In the genomic region with DNA sequence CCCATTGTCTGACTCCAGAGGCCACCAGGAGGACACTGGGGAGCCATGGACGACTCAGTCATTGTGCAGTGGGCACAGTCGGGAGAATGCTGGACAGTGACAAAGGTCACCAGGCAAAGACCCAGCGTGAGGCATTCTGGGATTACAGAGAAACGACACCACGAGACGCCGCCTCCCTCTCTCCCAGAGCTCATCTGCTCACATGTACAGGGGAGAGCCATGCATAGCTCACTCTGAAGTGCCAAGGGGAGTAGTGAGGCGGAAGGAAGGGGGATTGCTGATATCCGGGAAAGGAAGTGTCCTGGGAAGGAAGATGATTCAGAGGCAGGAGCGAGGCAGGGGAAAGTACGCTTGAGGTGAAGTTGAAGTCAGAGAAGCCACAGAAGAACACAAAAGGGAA, we compare ENCODE assay signal across 11 mouse cellular contexts. TPM values are rescaled to one million over a fixed set of nuclear protein-coding genes. Genes with fewer than 3 reads are reported as not detected.
DNase-seq lines count a peak whose midpoint lies in the region; ATAC-seq and TF ChIP-seq lines count a peak whose summit lies in the region.
"Had no signal": no experiment of that assay in that cellular context is flagged by ENCODE, and none has a peak within 500 bp of the region (broad histone marks: within the 10 kb centered on the region; RNA-seq: fewer than 3 reads in every experiment).

No protein-coding gene starts in this region.

- H3K9me3 ChIP-seq in lung, embryonic 16.5 days (ENCODE audit: control insufficient read depth, low read length) = no peaks in the 10 kb centered on the region
- H3K9me3 ChIP-seq in liver, embryonic 11.5 days (ENCODE audit: control insufficient read depth, low read length) = no peaks in the 10 kb centered on the region
- no peaks in the 10 kb centered on the region for H3K9me3 ChIP-seq in stomach, postnatal 0 days (ENCODE audit: control insufficient read depth, low read length)
- H3K9me3 ChIP-seq: limb, embryonic 12.5 days; midbrain, embryonic 15.5 days had no signal

- whole genome bisulfite sequencing in lung, embryonic 16.5 days = 39% methylated on average over 11 of the region's 11 CpGs
- WGBS in lung, adult 2 months = 29% methylated on average over 11 of the region's 11 CpGs
- WGBS in liver, embryonic 11.5 days = 34% methylated on average over 11 of the region's 11 CpGs
- 54% methylated on average over 11 of the region's 11 CpGs for WGBS in stomach, postnatal 0 days

- TF ChIP-seq POLR2A in lung, adult 2 months (IDR thresholded peaks at IDR 0.05; ENCODE audit: borderline replicate concordance, extremely low read depth, low read depth, low read length) = no peak

- H3K36me3 ChIP-seq in lung, embryonic 16.5 days (ENCODE audit: control insufficient read depth, insufficient read depth, low read length) = no peaks in the 10 kb centered on the region
- H3K36me3 ChIP-seq in liver, embryonic 11.5 days (ENCODE audit: control insufficient read depth, insufficient read depth, low read length) = no peaks in the 10 kb centered on the region
- H3K36me3 ChIP-seq in stomach, postnatal 0 days (ENCODE audit: control insufficient read depth, insufficient read depth, low read length) = no peaks in the 10 kb centered on the region
- H3K36me3 ChIP-seq: limb, embryonic 12.5 days; midbrain, embryonic 15.5 days had no signal

- ATAC-seq in lung, embryonic 16.5 days (ENCODE audit: low read depth) = no peak
- no peak for ATAC-seq in liver, embryonic 11.5 days (replicated peaks; ENCODE audit: low FRiP score)
- ATAC-seq in stomach, postnatal 0 days (ENCODE audit: low FRiP score, low TSS enrichment) = 0 out of 2 replicates have a peak, but pooled peaks have one; percentile 30
- no peak for ATAC-seq in erythroid progenitor cell, adult 5-6 weeks (replicated peaks; ENCODE audit: low FRiP score, poor library complexity, severe bottlenecking)
- ATAC-seq: midbrain, embryonic 15.5 days had no signal

- H3K4me2 ChIP-seq in lung, embryonic 16.5 days (ENCODE audit: low read depth, low read length) = peak overlapping the region; percentile 28; the same call in 1 of the 2 replicates
- peak overlapping the region; percentile 1; the same call in 1 of the 2 replicates for H3K4me2 ChIP-seq in liver, embryonic 11.5 days
- H3K4me2 ChIP-seq in stomach, postnatal 0 days (replicated peaks; ENCODE audit: low read depth) = peak overlapping the region; percentile 31; the same call in 1 of the 2 replicates
- H3K4me2 ChIP-seq: limb, embryonic 12.5 days; midbrain, embryonic 15.5 days had no signal

- H3K27me3 ChIP-seq in lung, embryonic 16.5 days (ENCODE audit: control insufficient read depth, insufficient read depth, low read depth, low read length) = no peaks in the 10 kb centered on the region
- H3K27me3 ChIP-seq in liver, embryonic 11.5 days (replicated peaks; ENCODE audit: control insufficient read depth, insufficient read depth, low read length) = no peaks in the 10 kb centered on the region
- H3K27me3 ChIP-seq in stomach, postnatal 0 days (ENCODE audit: control insufficient read depth, insufficient read depth, low read length) = no peaks in the 10 kb centered on the region
- H3K27me3 ChIP-seq: limb, embryonic 12.5 days; midbrain, embryonic 15.5 days had no signal

- no peak overlapping the region for H3K4me3 ChIP-seq in lung, embryonic 16.5 days (ENCODE audit: low read length)
- H3K4me3 ChIP-seq in lung, adult 2 months (replicated peaks; ENCODE audit: extremely low read depth, low read depth, low read length) = no peak overlapping the region
- H3K4me3 ChIP-seq in liver, embryonic 11.5 days (ENCODE audit: low read depth, low read length) = no peak overlapping the region
- no peak overlapping the region for H3K4me3 ChIP-seq in stomach, postnatal 0 days (ENCODE audit: low read depth, low read length)
- H3K4me3 ChIP-seq: limb, embryonic 12.5 days; midbrain, embryonic 15.5 days had no signal

- H3K4me1 ChIP-seq in lung, embryonic 16.5 days (replicated peaks; ENCODE audit: control insufficient read depth, insufficient read depth, low read length) = no peaks in the 10 kb centered on the region
- H3K4me1 ChIP-seq in lung, adult 2 months (ENCODE audit: control insufficient read depth, insufficient read depth, low read length) = no peaks in the 10 kb centered on the region
- H3K4me1 ChIP-seq in liver, embryonic 11.5 days (replicated peaks; ENCODE audit: control insufficient read depth, insufficient read depth, low read length) = peaks cover 5% of the 10 kb centered on the region
- no peaks in the 10 kb centered on the region for H3K4me1 ChIP-seq in stomach, postnatal 0 days (replicated peaks; ENCODE audit: control insufficient read depth, insufficient read depth)
- H3K4me1 ChIP-seq: limb, embryonic 12.5 days; midbrain, embryonic 15.5 days had no signal

- no peak for TF ChIP-seq CTCF in lung, adult 2 months (IDR thresholded peaks at IDR 0.05; ENCODE audit: insufficient read depth, low read length)
- TF ChIP-seq CTCF in stomach, postnatal 0 days (IDR thresholded peaks at IDR 0.05; ENCODE audit: low read depth) = no peak

- no peak for TF ChIP-seq EP300 in stomach, postnatal 0 days (optimal IDR thresholded peaks at IDR 0.05)

- no peak overlapping the region for H3K9ac ChIP-seq in lung, embryonic 16.5 days (ENCODE audit: low read length)
- no peak overlapping the region for H3K9ac ChIP-seq in liver, embryonic 11.5 days (ENCODE audit: low read depth, low read length)
- H3K9ac ChIP-seq in stomach, postnatal 0 days (ENCODE audit: low read length) = no peak overlapping the region
- H3K9ac ChIP-seq: limb, embryonic 12.5 days; midbrain, embryonic 15.5 days had no signal

- H3K27ac ChIP-seq in lung, embryonic 16.5 days (ENCODE audit: low read length) = no peak overlapping the region
- H3K27ac ChIP-seq in liver, embryonic 11.5 days (ENCODE audit: low read depth, low read length) = no peak overlapping the region
- no peak overlapping the region for H3K27ac ChIP-seq in stomach, postnatal 0 days (replicated peaks)
- H3K27ac ChIP-seq: limb, embryonic 12.5 days; midbrain, embryonic 15.5 days had no signal

- peak; percentile 32 for DNase-seq in adrenal gland, postnatal 14 days
- DNase-seq in adrenal gland, adult 8-10 months = no peak
- no peak for DNase-seq in lung, adult 2 months
- no peak for DNase-seq in liver, embryonic 11.5 days (ENCODE audit: low spot score)
- DNase-seq in stomach, postnatal 0 days (ENCODE audit: low spot score) = no peak
- DNase-seq in frontal cortex, postnatal 36 days (ENCODE audit: low spot score in 2 of 2) = no peak
- DNase-seq: cerebellum, postnatal 36 days had no signal

RNA-seq across cellular contexts. Expression of a gene that starts 26.9 kb away (rescaled TPM):
- 29.9 and 33.4 TPM in 2 replicates for total RNA-seq in adrenal gland, postnatal 14 days (2021)
- total RNA-seq in adrenal gland, adult 8-10 months (2022) = 10 to 100 TPM; 26.8 to 38.6 (median 31.5) TPM
- 29.5 and 31.2 TPM in 2 replicates for polyA plus RNA-seq in lung, embryonic 16.5 days (2015; fragmentation: Nextera tagmentation; extraction: Ambion mirVana)
- 23.4 and 25.8 TPM in 2 replicates for polyA plus RNA-seq in lung, adult 2 months (2012; rRNA removed)
- polyA plus RNA-seq in liver, embryonic 11.5 days (2014; fragmentation: Nextera tagmentation; extraction: Ambion mirVana) = 26.1 and 29.2 TPM in 2 replicates
- 19.9 and 20.8 TPM in 2 replicates for polyA plus RNA-seq in stomach, postnatal 0 days (2015; fragmentation: Nextera tagmentation; extraction: Ambion mirVana)
- 10.8 and 10.9 TPM in 2 replicates for total RNA-seq in erythroid progenitor cell, adult 5-6 weeks (2015; ENCODE audit: low replicate concordance)
- 6.4 and 6.8 TPM in 2 replicates for total RNA-seq in erythroid progenitor cell, adult 5-6 weeks (2017; ENCODE audit: low replicate concordance)
